ENCODE assay signal across 11 mouse cellular contexts in the genomic region with DNA sequence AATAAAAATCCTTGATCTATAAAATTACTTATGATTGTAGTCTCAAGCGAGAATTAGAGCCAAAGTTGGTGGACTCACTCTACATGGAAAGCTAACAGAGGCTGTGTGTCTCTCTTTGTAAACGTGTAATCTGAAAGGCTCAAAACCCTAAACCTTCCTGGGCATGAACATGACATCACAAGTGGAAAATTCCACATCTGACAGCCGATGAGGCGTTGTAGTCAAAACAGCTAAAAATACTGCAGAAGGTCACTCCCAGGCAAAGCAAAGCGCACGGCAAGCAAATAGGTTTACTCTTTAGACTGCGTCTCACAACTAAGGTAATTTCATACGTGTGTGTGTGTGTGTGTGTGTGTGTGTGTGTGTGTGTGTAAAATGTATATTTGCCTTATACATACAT. TPM values are rescaled to one million over a fixed set of nuclear protein-coding genes. Genes with fewer than 3 reads are reported as not detected.
DNase-seq lines count a peak whose midpoint lies in the region; ATAC-seq lines count a peak whose summit lies in the region.
"Had no signal": no experiment of that assay in that cellular context is flagged by ENCODE, and none has a peak within 500 bp of the region (broad histone marks: within the 10 kb centered on the region; RNA-seq: fewer than 3 reads in every experiment).

No protein-coding gene starts in this region.

- H3K27ac ChIP-seq in forebrain, embryonic 16.5 days (ENCODE audit: low read length) = no peak overlapping the region
- H3K27ac ChIP-seq: hindbrain, embryonic 13.5 days had no signal

- H3K4me3 ChIP-seq in forebrain, embryonic 16.5 days (replicated peaks; ENCODE audit: low read length) = no peak overlapping the region
- H3K4me3 ChIP-seq: erythroblast, embryonic 14.5 days; hindbrain, embryonic 13.5 days; megakaryocyte, embryonic 14.5 days had no signal

- no peak overlapping the region for H3K9ac ChIP-seq in forebrain, embryonic 16.5 days (replicated peaks; ENCODE audit: low read depth, low read length)
- H3K9ac ChIP-seq: hindbrain, embryonic 13.5 days had no signal

- WGBS in forebrain, embryonic 16.5 days = 94% methylated on average over 8 of the region's 8 CpGs

- H3K36me3 ChIP-seq in forebrain, embryonic 16.5 days (ENCODE audit: control insufficient read depth, insufficient read depth) = peaks cover 11% of the 10 kb centered on the region

- H3K4me1 ChIP-seq in forebrain, embryonic 16.5 days (replicated peaks; ENCODE audit: control insufficient read depth, insufficient read depth, low read length) = peaks cover 14% of the 10 kb centered on the region

- peak; percentile 47 for DNase-seq in gastrocnemius, adult 18-20 months (ENCODE audit: low spot score)
- no peak for DNase-seq in gastrocnemius, postnatal 25 days
- peak; percentile 50 for DNase-seq in lung, postnatal 25 days (ENCODE audit: low spot score)
- no peak for DNase-seq in lung, postnatal 14 days
- DNase-seq in heart, adult 9 months (ENCODE audit: low spot score in 2 of 2) = peak; percentile 44 to 65
- DNase-seq in kidney, postnatal 36 days = peak; percentile 43 to 55
- no peak for DNase-seq in layer of hippocampus, postnatal 25 days (ENCODE audit: extremely low spot score in 1 of 2, low spot score in 1 of 2)

- H3K4me2 ChIP-seq in forebrain, embryonic 16.5 days (ENCODE audit: low read length) = no peak overlapping the region
- H3K4me2 ChIP-seq: hindbrain, embryonic 13.5 days had no signal

- ATAC-seq in forebrain, embryonic 16.5 days = no peak

- no peaks in the 10 kb centered on the region for H3K27me3 ChIP-seq in forebrain, embryonic 16.5 days (replicated peaks; ENCODE audit: control insufficient read depth, insufficient read depth, low read length)
- H3K27me3 ChIP-seq: hindbrain, embryonic 13.5 days; megakaryocyte, embryonic 14.5 days had no signal

- H3K9me3 ChIP-seq in forebrain, embryonic 16.5 days (ENCODE audit: control insufficient read depth, low read length) = no peaks in the 10 kb centered on the region
- H3K9me3 ChIP-seq: hindbrain, embryonic 13.5 days; megakaryocyte, embryonic 14.5 days had no signal

RNA-seq across cellular contexts. Expression of a gene that starts 3.7 kb away (rescaled TPM):
- total RNA-seq in gastrocnemius, adult 18-20 months (2021) = 10 to 100 TPM; 30.8 to 39.4 TPM
- 10 to 100 TPM; 22.1 to 26.8 TPM for total RNA-seq in gastrocnemius, postnatal 25 days (2021)
- polyA plus RNA-seq in forebrain, embryonic 16.5 days (2015; fragmentation: Nextera tagmentation; extraction: Ambion mirVana) = 71.1 and 82.7 TPM in 2 replicates
- 10 to 100 TPM; 29.3 to 30.0 TPM for total RNA-seq in layer of hippocampus, postnatal 25 days (2021)

Comparison
In these comparisons a context has a peak if more than half of its experiments do, and no peak if none do; other contexts are left out.
1. DNase-seq: peak in gastrocnemius, adult 18-20 months (single experiment), lung, postnatal 25 days (single experiment), heart, adult 9 months (2 of 2) and kidney, postnatal 36 days (2 of 2); none in gastrocnemius, postnatal 25 days (single experiment), lung, postnatal 14 days (single experiment) and layer of hippocampus, postnatal 25 days (0 of 2).